Mouse (Mus musculus) heart, embryonic 10.5 days (tissue): ENCODE data around the gene Mknk2. TPM values are rescaled to one million over a fixed set of nuclear protein-coding genes. Genes with fewer than 3 reads are reported as not detected.

Experiments
- DNase-seq: peaks from one replicate; pipeline ENCODE4 v3.0.0-alpha.2; 2017; ENCODE audit warnings: low spot score
- H3K27ac ChIP-seq: fragments of 300-500 bp; sonication (generic); 2 replicates; pipeline ENCODE4 v1.5.1; 2016; ENCODE audit warnings: mild to moderate bottlenecking
- H3K27me3 ChIP-seq: fragments of 300-500 bp; sonication (generic); 2 replicates; pipeline ENCODE4 v1.6.1; 2016; ENCODE audit warnings: mild to moderate bottlenecking; ENCODE audit not compliant: poor library complexity, insufficient read depth, severe bottlenecking
- H3K36me3 ChIP-seq: fragments of 300-500 bp; sonication (generic); 2 replicates; pipeline ENCODE4 v1.6.1; 2016; ENCODE audit warnings: mild to moderate bottlenecking, moderate library complexity
- H3K4me1 ChIP-seq: fragments of 300-500 bp; sonication (generic); 2 replicates; pipeline ENCODE4 v1.6.1; 2016; ENCODE audit warnings: mild to moderate bottlenecking
- H3K4me3 ChIP-seq: fragments of 300-500 bp; sonication (generic); 2 replicates; pipeline ENCODE4 v1.5.1; 2016; ENCODE audit warnings: mild to moderate bottlenecking, moderate library complexity
- H3K9me3 ChIP-seq: fragments of 300-500 bp; sonication (generic); 2 replicates; pipeline ENCODE4 v1.6.1; 2016; ENCODE audit warnings: mild to moderate bottlenecking, moderate library complexity
- WGBS: fragments of 180-500 bp; shearing (Covaris S2); methylation state at CpG from one replicate; pipeline ENCODE4 v1.1.7; 2016; 5-methylcytosine and 5-hydroxymethylcytosine counted together
- polyA plus RNA-seq: library from polyadenylated mRNA; unstranded; fragments of >200 nt; fragmentation: Nextera tagmentation; extraction: Ambion mirVana; gene quantifications from 2 replicates; pipeline ENCODE4 v1.2.1, GENCODE M21; 2016

The Mknk2 gene
- polyA plus RNA-seq, 1 experiment from 2014 or later = 92.0 TPM

DNA sequence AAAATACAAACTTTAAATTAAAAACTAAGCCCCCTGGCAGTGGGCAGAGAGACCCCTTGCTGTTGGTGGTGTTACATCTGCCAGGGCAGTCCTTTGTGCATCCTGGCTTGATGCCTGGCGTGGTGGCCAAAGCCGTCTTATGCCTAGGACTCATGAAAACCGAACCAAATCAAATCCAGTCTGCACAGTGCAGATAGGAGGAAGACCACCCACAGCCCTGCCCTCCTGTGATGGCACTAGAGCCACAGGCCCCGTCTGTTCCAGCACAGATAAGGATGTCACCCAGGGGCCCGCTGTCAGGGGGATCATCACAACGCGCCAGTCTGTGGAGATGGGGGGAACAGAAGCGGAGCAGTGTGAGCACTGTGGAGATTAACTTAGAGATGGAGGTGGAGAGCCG, 19.9 kb upstream of the Mknk2 start:
- Histone ChIP-seq H3K27me3 (no peaks in the 10 kb centered on the region), H3K9me3 (no peaks in the 10 kb centered on the region), H3K4me1 (peaks cover 75% of the 10 kb centered on the region), H3K36me3 (peaks cover 31% of the 10 kb centered on the region), H3K27ac (peak overlapping the region; percentile 75; the same call in 1 of the 2 replicates), H3K4me3 (no peak overlapping the region)
- 67% methylated on average over 9 of the region's 9 CpGs for WGBS
- peak; percentile 94 for DNase-seq

DNA sequence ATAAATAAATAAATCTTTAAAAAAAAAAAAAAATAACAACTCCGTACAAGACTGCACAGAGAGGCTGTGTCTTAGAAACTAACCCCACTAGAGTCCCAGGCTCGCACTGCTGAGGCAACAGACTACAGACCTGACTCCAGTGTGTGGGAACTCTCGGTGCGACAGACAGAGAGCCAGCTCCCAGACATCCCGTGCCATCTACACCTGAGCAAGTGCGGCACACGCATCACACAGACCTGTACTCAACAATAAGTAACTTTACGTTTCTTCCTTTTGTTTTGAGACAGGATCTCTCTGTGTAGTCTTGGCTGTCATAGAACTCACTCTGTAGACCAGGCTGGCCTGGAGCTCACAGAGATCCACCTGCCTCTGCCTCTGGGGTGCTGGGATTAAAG, 19.5 kb upstream of the Mknk2 start:
- no peak overlapping the region for H3K4me3 ChIP-seq
- no peaks in the 10 kb centered on the region for H3K27me3 ChIP-seq
- no peak for DNase-seq
- H3K36me3 ChIP-seq = peaks cover 31% of the 10 kb centered on the region
- H3K9me3 ChIP-seq = no peaks in the 10 kb centered on the region
- WGBS = 87% methylated on average over 8 of the region's 8 CpGs
- peaks cover 79% of the 10 kb centered on the region for H3K4me1 ChIP-seq
- H3K27ac ChIP-seq = no peak overlapping the region

DNA sequence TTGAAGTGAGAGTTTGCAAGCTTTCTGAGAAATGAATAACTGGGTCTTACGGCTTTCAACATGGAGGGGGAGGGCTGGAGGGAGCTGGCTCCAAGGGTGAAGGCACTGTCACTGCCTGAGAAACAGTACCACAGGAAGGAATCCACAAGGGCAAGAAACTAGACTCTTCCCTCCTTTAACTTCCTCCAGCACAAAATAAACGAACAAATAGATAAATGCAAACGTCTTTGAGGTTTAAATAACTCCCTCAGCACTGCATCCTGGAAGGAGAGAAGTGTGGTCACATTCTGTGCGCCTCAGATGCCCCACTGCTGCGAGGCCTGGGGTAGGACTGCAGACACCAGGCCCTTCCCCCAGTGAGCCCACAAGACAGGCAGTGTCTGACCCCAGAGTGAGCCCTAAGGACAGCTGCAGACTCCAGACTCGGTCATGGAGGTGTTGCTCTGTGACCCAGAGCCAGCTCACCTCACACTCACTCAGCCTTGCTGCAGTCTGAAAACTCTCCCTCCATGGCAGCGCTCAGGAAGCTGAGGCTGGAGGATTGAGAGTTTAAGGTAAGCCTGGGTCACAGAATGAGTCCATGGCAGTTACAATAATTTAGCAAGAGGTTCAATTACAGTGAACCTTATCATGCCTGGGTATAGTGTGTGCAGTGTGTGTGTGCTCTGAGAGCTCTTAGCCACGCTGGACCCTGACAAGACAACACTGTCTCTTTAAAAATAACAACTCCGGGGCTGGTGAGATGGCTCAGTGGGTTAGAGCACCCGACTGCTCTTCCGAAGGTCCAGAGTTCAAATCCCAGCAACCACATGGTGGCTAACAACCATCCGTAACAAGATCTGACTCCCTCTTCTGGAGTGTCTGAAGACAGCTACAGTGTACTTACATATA, 18.8 kb upstream of the Mknk2 start:
- H3K4me3 ChIP-seq = no peak overlapping the region
- H3K4me1 ChIP-seq = peaks cover 82% of the 10 kb centered on the region
- DNase-seq = no peak
- 68% methylated on average over 12 of the region's 12 CpGs for WGBS
- no peaks in the 10 kb centered on the region for H3K27me3 ChIP-seq
- peak overlapping the region; percentile 69 for H3K27ac ChIP-seq
- H3K9me3 ChIP-seq = no peaks in the 10 kb centered on the region
- H3K36me3 ChIP-seq = peaks cover 31% of the 10 kb centered on the region

DNA sequence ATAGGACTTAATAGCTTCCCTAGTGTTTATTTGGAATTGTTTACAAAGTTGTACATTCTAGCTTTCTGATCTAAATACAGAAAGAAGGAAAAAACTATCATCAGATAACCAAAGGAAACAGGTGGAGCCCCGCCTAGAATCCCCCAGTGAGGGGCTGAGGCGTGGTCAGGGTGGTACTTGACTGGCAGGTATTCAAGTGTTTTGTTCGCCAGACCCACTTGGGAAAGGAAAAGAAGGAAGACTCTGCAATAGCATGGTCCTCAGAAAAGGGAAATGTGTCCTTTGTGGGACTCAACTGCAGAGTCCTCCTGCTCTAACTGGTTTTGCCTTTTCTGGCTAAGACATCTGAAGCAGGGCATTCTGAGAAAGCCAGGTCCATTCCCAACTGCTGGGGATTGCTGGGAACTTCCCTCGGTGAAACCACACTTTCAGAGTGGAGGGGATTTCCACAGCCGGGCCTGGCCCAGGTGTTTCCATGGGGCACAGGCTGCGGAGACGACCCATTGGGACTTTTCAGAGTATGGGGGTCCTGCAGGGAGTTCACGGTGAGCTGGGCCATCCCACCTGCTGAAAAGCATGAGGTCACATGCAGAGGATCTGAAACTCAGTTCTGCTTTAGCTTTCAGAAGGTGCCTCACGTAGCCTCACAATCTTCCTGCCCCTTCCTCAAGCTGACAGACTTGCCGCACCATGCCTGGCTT, 18.0 kb upstream of the Mknk2 start:
- peak overlapping the region; percentile 69 for H3K27ac ChIP-seq
- peaks cover 75% of the 10 kb centered on the region for H3K4me1 ChIP-seq
- peaks cover 38% of the 10 kb centered on the region for H3K36me3 ChIP-seq
- no peaks in the 10 kb centered on the region for H3K27me3 ChIP-seq
- WGBS = 74% methylated on average over 10 of the region's 10 CpGs
- no peak for DNase-seq
- H3K4me3 ChIP-seq = no peak overlapping the region
- H3K9me3 ChIP-seq = no peaks in the 10 kb centered on the region

DNA sequence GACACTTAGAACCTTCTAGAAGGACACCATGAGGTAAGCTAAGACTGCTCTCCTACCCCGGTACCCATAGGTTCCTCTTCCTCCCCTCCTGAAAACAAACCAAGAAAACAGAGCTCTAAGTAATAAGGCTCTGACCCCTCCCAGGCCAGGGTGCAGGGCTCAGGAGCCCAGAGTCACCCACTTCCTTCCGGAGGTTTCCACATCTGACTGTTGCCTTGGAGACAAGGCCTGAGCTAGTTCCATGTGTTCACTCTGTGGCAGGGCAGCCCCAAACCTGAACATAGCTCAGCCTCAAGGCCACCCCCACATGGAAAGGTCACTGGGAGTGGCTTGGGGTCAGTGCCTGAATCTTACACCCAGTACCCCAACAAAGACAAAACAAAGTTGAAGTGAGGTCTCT, 17.3 kb upstream of the Mknk2 start:
- Histone ChIP-seq H3K9me3 (no peaks in the 10 kb centered on the region), H3K27ac (peak overlapping the region; percentile 69), H3K27me3 (no peaks in the 10 kb centered on the region), H3K4me1 (peaks cover 68% of the 10 kb centered on the region), H3K4me3 (no peak overlapping the region; the same call in 1 of the 2 replicates), H3K36me3 (peaks cover 46% of the 10 kb centered on the region)
- 72% methylated on average over 2 of the region's 2 CpGs for WGBS
- DNase-seq = no peak

DNA sequence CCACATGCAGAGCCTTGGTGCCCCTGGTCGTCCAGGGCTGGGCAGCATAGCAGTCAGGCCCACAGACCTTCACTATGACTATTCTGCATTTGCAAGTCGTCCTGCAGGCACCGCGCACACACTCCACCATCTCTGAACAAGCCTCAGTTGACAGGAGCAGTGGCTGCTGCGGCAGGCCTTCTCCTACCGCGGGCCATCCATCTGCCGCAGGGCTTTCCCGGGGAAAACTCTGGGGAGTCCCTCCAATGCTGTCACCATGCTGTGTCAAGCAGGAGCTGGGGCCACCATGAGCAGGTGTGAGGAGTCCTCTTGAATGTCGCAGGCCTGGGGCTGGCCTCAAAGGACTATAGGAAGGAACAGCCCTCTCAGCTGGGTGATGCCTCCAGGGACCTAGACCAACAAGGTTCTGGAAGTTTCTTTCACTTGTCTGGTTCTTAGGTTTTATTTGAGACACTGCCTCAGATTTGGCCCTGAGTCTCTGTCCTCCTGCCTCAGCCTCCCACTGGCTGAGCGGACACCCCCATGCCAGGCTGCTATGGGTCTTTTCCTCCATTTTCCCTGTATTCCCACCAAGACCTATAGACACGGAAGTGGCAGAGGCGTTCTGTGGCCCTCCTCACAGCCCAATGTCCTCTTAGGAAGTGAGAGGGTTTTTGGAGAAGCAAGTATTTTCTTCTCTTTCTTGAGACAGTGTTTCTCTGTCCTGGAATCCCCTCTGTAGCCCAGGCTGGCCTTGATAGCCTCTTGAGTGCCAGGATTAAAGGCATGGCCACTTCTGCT, 16.4 kb upstream of the Mknk2 start:
- Histone ChIP-seq H3K27ac (peak overlapping the region; percentile 69; the same call in 1 of the 2 replicates), H3K36me3 (peaks cover 52% of the 10 kb centered on the region), H3K4me1 (peaks cover 63% of the 10 kb centered on the region), H3K9me3 (no peaks in the 10 kb centered on the region), H3K4me3 (no peak overlapping the region), H3K27me3 (no peaks in the 10 kb centered on the region)
- DNase-seq = no peak
- WGBS = 87% methylated on average over 13 of the region's 13 CpGs

DNA sequence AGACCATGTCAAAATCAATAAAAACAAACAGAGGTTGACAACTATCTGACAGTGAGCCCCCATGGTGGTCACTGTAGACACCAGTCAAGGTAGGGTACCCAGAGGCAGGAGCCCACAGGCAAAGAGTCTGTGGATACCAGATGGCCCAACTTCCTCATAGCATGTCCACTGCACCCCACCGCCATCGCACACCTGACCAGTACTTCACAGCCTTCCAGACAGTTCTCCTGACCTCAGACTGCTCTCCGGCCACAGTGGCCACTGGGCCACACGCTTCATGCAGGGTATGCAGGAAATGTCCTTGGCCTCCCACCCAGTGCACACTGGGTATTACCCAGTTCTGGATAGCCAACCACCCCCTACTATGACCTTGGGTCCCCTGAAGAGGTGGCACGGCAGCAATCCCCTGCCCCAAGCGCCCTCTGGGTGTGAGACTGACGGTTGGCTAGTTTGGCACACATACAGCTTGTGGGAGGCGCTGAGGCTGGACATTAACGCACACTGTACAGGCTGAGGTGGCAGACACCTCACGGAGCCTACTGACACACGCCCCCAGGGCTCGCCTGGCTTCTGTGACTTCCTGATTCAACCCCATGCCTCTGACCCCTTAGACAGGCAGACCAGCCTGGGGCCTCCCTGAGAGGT, 15.6 kb upstream of the Mknk2 start:
- Histone ChIP-seq H3K4me1 (peaks cover 58% of the 10 kb centered on the region), H3K27me3 (no peaks in the 10 kb centered on the region), H3K27ac (0 out of 2 replicates have a peak overlapping the region, but pooled peaks have one; percentile 1), H3K36me3 (peaks cover 53% of the 10 kb centered on the region), H3K4me3 (no peak overlapping the region), H3K9me3 (no peaks in the 10 kb centered on the region)
- DNase-seq = no peak
- WGBS = 93% methylated on average over 12 of the region's 12 CpGs

DNA sequence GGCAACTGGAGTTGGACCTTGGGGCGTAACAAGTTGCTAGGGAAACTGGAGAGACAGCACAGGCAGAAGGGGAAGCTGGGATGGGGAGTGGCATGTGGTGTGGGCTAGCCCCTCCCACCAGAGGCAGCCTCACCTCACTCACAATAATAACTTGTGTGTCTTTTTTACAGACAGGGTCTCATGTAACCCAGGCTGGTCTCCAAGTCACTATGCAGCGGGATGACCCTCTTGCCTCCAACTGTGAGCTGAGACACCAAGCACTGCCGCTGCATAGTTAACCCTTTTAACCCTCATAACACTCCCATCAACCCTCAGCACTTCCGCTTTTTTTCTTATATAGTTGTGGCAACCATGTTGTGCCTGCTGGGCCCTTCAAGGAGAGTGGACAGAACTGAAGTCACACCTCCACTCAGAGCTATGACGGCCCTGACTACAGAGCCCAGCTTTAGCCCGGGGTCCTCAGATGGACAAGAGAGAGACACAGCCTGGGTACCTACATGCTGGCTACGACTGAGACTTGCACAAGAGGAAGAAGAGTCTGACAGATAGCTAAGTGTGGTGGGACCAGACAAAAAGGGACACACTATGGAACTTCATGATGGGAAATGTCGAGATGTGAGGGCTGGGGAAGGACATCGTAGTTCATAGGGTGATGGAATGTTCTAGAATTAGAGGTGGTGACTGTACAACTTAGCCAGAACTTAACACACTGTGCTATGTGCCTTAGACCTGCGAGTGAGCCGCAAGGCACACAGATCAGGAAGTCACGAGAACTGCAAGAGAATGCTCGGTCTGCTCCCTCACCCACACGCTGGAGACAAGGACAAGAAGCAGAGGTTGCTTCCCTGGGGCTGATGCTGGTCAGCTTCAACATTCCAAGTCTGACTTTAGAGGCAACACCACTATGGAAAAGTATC, 14.6 kb upstream of the Mknk2 start:
- Histone ChIP-seq H3K27ac (peak overlapping the region; percentile 1; the same call in 1 of the 2 replicates), H3K36me3 (peaks cover 58% of the 10 kb centered on the region), H3K4me3 (no peak overlapping the region; the same call in 1 of the 2 replicates), H3K27me3 (no peaks in the 10 kb centered on the region), H3K4me1 (peaks cover 49% of the 10 kb centered on the region), H3K9me3 (no peaks in the 10 kb centered on the region)
- DNase-seq = no peak
- 82% methylated on average over 14 of the region's 14 CpGs for WGBS

DNA sequence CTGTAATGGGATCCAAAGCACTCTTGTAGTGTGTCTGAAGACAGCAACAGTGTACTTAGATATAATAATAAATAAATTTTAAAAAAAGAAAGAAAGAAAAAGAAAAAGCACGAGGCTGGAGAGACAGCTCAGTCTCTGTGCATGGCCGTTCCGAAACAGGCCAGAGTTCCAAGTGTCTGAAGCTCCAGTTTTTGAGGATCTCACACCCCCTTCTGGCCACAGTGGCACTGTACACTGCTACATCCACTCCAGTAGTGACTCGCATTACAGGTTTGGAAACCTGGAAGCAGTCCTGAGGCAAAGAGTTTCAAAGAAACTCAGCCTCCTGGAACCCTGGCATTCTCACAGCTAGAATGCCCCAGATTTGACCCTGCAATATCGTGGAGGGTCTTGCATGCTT, 9.9 kb upstream of the Mknk2 start:
- H3K27me3 ChIP-seq = no peaks in the 10 kb centered on the region
- H3K9me3 ChIP-seq = no peaks in the 10 kb centered on the region
- DNase-seq = no peak
- peaks cover 17% of the 10 kb centered on the region for H3K4me1 ChIP-seq
- H3K36me3 ChIP-seq = peaks cover 76% of the 10 kb centered on the region
- no peak overlapping the region for H3K4me3 ChIP-seq
- no peak overlapping the region for H3K27ac ChIP-seq
- WGBS = 53% methylated on average over 5 of the region's 5 CpGs

DNA sequence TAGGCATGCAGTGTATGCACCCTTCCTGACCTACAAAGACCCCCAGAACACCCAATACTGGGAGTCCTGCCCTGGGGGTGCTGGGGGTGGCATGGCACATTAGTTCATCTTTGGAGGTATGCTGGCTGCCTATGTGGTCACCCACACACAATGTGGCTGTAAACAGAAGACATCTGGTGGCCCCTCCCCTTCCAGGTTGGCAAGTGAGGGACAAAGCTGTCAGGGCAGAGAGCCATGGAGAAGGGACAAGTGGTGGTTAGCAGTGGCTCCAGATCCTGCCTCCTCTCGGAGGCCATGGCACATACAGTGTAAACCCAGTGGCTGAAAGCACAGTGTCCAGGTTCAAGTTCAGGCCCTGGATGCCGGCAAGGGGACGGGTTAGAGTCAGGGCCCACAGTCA, 8.7 kb upstream of the Mknk2 start:
- H3K4me3 ChIP-seq = no peak overlapping the region
- H3K36me3 ChIP-seq = peaks cover 76% of the 10 kb centered on the region
- 91% methylated on average over 3 of the region's 3 CpGs for WGBS
- no peaks in the 10 kb centered on the region for H3K9me3 ChIP-seq
- DNase-seq = no peak
- H3K4me1 ChIP-seq = peaks cover 8% of the 10 kb centered on the region
- no peaks in the 10 kb centered on the region for H3K27me3 ChIP-seq
- H3K27ac ChIP-seq = no peak overlapping the region

DNA sequence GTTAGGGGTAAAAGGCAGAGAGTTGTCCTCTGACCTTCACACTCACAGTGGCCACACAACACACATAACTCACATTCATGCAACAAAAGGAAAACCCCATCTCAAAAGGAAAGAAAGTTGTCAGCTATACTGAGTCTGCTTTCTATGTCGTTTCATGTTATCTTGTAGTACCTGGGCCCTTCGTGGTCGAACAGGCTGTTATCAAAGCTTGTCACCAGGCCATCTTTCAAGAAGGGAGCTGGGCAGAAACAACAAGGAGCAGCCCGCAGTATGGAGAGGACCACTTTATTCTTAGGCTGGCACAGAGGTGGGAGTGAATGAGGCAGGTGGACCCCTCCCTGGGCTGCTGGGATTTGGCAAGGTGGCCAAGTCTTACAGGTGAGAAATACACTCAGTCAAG, 7.1 kb upstream of the Mknk2 start:
- no peaks in the 10 kb centered on the region for H3K9me3 ChIP-seq
- peaks cover 12% of the 10 kb centered on the region for H3K4me1 ChIP-seq
- no peaks in the 10 kb centered on the region for H3K27me3 ChIP-seq
- H3K27ac ChIP-seq = peak overlapping the region; percentile 44; the same call in 1 of the 2 replicates
- H3K36me3 ChIP-seq = peaks cover 60% of the 10 kb centered on the region
- 46% methylated on average over 4 of the region's 4 CpGs for WGBS
- DNase-seq = no peak
- no peak overlapping the region for H3K4me3 ChIP-seq
